Mouse (Mus musculus) cortical plate, adult 2 months (tissue): Measurements from ENCODE around the gene Ech1.

Experiments
- CTCF ChIP-seq: fragments of 200-500 bp; IDR thresholded peaks from 2 replicates; pipeline ENCODE4 v1.5.1; 2011; ENCODE audit warnings: mild to moderate bottlenecking, control low read depth, low read length; ENCODE audit not compliant: insufficient read depth; ENCODE audit errors: extremely low read depth
- POLR2A ChIP-seq: fragments of 200-500 bp; IDR thresholded peaks from 2 replicates; pipeline ENCODE4 v1.6.1; 2011; ENCODE audit warnings: mild to moderate bottlenecking, low read length, control low read depth; ENCODE audit not compliant: insufficient read depth; ENCODE audit errors: extremely low read depth

GRCm38 (mm10) chr7:28803756-28804155 is 21.3 kb upstream of the Ech1 start:
- TF ChIP-seq POLR2A = no peak
- no peak for TF ChIP-seq CTCF
